Mouse (Mus musculus) CH12.LX (cell line): ENCODE measurements around the gene Synj2. TPM values are rescaled to one million over a fixed set of nuclear protein-coding genes. Genes with fewer than 3 reads are reported as not detected.

Experiments
- DNase-seq: peaks from one replicate; pipeline ENCODE4 v3.0.0-alpha.2; 2013; ENCODE audit errors: extremely low read depth
- H3K27ac ChIP-seq: 2 replicates; pipeline ENCODE4 v1.5.1; 2012; ENCODE audit warnings: low read depth, mild to moderate bottlenecking, control low read depth, moderate library complexity; ENCODE audit not compliant: insufficient read depth
- H3K27me3 ChIP-seq: replicated peaks from 2 replicates; pipeline ENCODE3; 2012; ENCODE audit warnings: inconsistent platforms
- H3K36me3 ChIP-seq, 2 experiments: replicated peaks in 1 of 2; 2 replicates each; pipeline versions ENCODE3 to v1.6.1; 2012; ENCODE audit warnings: inconsistent platforms in 1 of 2, low read length in 1 of 2, mild to moderate bottlenecking in 1 of 2, mixed read lengths in 1 of 2, moderate library complexity in 1 of 2; ENCODE audit not compliant: control insufficient read depth in 1 of 2, insufficient read depth in 1 of 2
- H3K4me1 ChIP-seq, 2 experiments: 2 replicates each; pipeline ENCODE4 v1.6.1; 2012; ENCODE audit warnings: inconsistent platforms in 1 of 2, moderate library complexity in 1 of 2; ENCODE audit not compliant: insufficient read depth in 2 of 2, control insufficient read depth in 1 of 2
- H3K4me2 ChIP-seq: 2 replicates; pipeline ENCODE4 v1.6.1; 2012; ENCODE audit warnings: low read depth, mild to moderate bottlenecking, control low read depth; ENCODE audit not compliant: poor library complexity, insufficient read depth, severe bottlenecking
- H3K4me3 ChIP-seq, 3 experiments: fragments of 150-350 bp in 1 of 3; sonication (generic) in 1 of 3; replicated peaks in 1 of 3; 2 replicates each; pipeline versions ENCODE3 to v1.5.1; 2011 to 2012; ENCODE audit warnings: low read depth in 2 of 3, low read length in 2 of 3, mild to moderate bottlenecking in 2 of 3, moderate library complexity in 2 of 3, control low read depth in 1 of 3, improper control_type of control experiment in 1 of 3, inconsistent platforms in 1 of 3, mixed read lengths in 1 of 3; ENCODE audit not compliant: poor library complexity in 1 of 3
- H3K79me2 ChIP-seq: replicated peaks from 2 replicates; pipeline ENCODE4 v1.6.1; 2012; ENCODE audit warnings: mild to moderate bottlenecking, moderate library complexity; ENCODE audit not compliant: control insufficient read depth, poor library complexity, insufficient read depth, severe bottlenecking; ENCODE audit errors: extremely low read depth
- H3K9ac ChIP-seq: 2 replicates; pipeline ENCODE4 v1.6.1; 2012; ENCODE audit warnings: low read depth, mild to moderate bottlenecking, control low read depth, moderate library complexity; ENCODE audit not compliant: insufficient read depth
- H3K9me3 ChIP-seq: replicated peaks from 2 replicates; pipeline ENCODE3; 2012; ENCODE audit warnings: low read length, inconsistent platforms, mixed read lengths
- BHLHE40 ChIP-seq: IDR thresholded peaks from 2 replicates; pipeline ENCODE4 v1.6.1; 2011; ENCODE audit warnings: mild to moderate bottlenecking, low read depth, low read length, improper control_type of control experiment
- CHD1 ChIP-seq: IDR thresholded peaks from 2 replicates; pipeline ENCODE4 v1.6.1; 2012; ENCODE audit warnings: low read depth, low read length, improper control_type of control experiment, inconsistent platforms
- CHD2 ChIP-seq: IDR thresholded peaks from 2 replicates; pipeline ENCODE4 v1.6.1; 2011; ENCODE audit warnings: low read length, improper control_type of control experiment
- CTCF ChIP-seq, 2 experiments: IDR thresholded peaks in 1 of 2; conservative IDR thresholded peaks in 1 of 2; 2 replicates each; pipeline ENCODE4 v1.5.1; 2011 to 2012; ENCODE audit warnings: low read depth in 2 of 2, low read length in 2 of 2, improper control_type of control experiment in 1 of 2, inconsistent platforms in 1 of 2, mild to moderate bottlenecking in 1 of 2, moderate library complexity in 1 of 2
- E2F4 ChIP-seq: IDR thresholded peaks from 2 replicates; pipeline ENCODE4 v1.6.1; 2011; ENCODE audit warnings: low read depth, low read length, improper control_type of control experiment; ENCODE audit not compliant: insufficient replicate concordance
- ELF1 ChIP-seq: IDR thresholded peaks from 2 replicates; pipeline ENCODE4 v1.6.1; 2014; ENCODE audit warnings: low read depth, mild to moderate bottlenecking, inconsistent platforms, low read length, improper control_type of control experiment
- EP300 ChIP-seq: IDR thresholded peaks from 2 replicates; pipeline ENCODE4 v1.6.1; 2011; ENCODE audit warnings: low read length, improper control_type of control experiment
- GABPA ChIP-seq: IDR thresholded peaks from 2 replicates; pipeline ENCODE4 v1.6.1; 2012; ENCODE audit warnings: low read depth, low read length, improper control_type of control experiment, inconsistent platforms; ENCODE audit not compliant: insufficient replicate concordance
- JUN ChIP-seq: IDR thresholded peaks from 2 replicates; pipeline ENCODE4 v1.6.1; 2011; ENCODE audit warnings: low read depth, mild to moderate bottlenecking, low read length, improper control_type of control experiment, moderate library complexity; ENCODE audit not compliant: insufficient read depth
- KAT2A ChIP-seq: IDR thresholded peaks from 2 replicates; pipeline ENCODE4 v1.6.1; 2012; ENCODE audit warnings: low read length, improper control_type of control experiment, inconsistent platforms; ENCODE audit not compliant: insufficient replicate concordance
- MAFK ChIP-seq: IDR thresholded peaks from 2 replicates; pipeline ENCODE4 v1.6.1; 2011; ENCODE audit warnings: low read length, improper control_type of control experiment; ENCODE audit not compliant: insufficient replicate concordance
- MAZ ChIP-seq: IDR thresholded peaks from 2 replicates; pipeline ENCODE4 v1.6.1; 2012; ENCODE audit warnings: low read depth, mild to moderate bottlenecking, inconsistent platforms, low read length, improper control_type of control experiment, moderate library complexity
- NRF1 ChIP-seq: IDR thresholded peaks from 2 replicates; pipeline ENCODE4 v1.6.1; 2014; ENCODE audit warnings: low read depth, mild to moderate bottlenecking, inconsistent platforms, low read length, improper control_type of control experiment, moderate library complexity
- POLR2A ChIP-seq: IDR thresholded peaks from 2 replicates; pipeline ENCODE4 v1.6.1; 2011; ENCODE audit warnings: low read depth, mild to moderate bottlenecking, improper control_type of control experiment, low read length
- POLR2AphosphoS2 ChIP-seq: IDR thresholded peaks from 2 replicates; pipeline ENCODE4 v1.6.1; 2011; ENCODE audit warnings: low read depth, low read length, improper control_type of control experiment
- RAD21 ChIP-seq: IDR thresholded peaks from 2 replicates; pipeline ENCODE4 v1.6.1; 2011; ENCODE audit warnings: low read depth, mild to moderate bottlenecking, low read length, improper control_type of control experiment, moderate library complexity
- SIN3A ChIP-seq: IDR thresholded peaks from 2 replicates; pipeline ENCODE4 v1.6.1; 2012; ENCODE audit warnings: low read length, improper control_type of control experiment, inconsistent platforms
- TCF12 ChIP-seq: IDR thresholded peaks from 2 replicates; pipeline ENCODE4 v1.6.1; 2014; ENCODE audit warnings: low read depth, mild to moderate bottlenecking, inconsistent platforms, low read length, improper control_type of control experiment
- USF1 ChIP-seq: IDR thresholded peaks from 2 replicates; pipeline ENCODE4 v1.6.1; 2014; ENCODE audit warnings: low read depth, mild to moderate bottlenecking, inconsistent platforms, low read length, improper control_type of control experiment
- ZC3H11A ChIP-seq: IDR thresholded peaks from 2 replicates; pipeline ENCODE4 v1.6.1; 2012; ENCODE audit warnings: low read depth, mild to moderate bottlenecking, inconsistent platforms, low read length, improper control_type of control experiment
- ZMIZ1 ChIP-seq: IDR thresholded peaks from 2 replicates; pipeline ENCODE4 v1.6.1; 2012; ENCODE audit warnings: low read depth, mild to moderate bottlenecking, inconsistent platforms, low read length, improper control_type of control experiment
- dilution Hi-C: fragments of 300-500 bp; cut with MboI; formaldehyde crosslinking; loops from 2 replicates; pipeline ENCODE4 v1.14.3; 2020; ENCODE audit warnings: low sequenced_read_pairs; ENCODE audit not compliant: extremely low pct_unique_long_range_greater_than_20kb, extremely low pct_ligation_motif_present
- in situ Hi-C: fragments of 300-500 bp; cut with MboI; formaldehyde crosslinking; loops from 3 replicates; pipeline ENCODE4 v1.14.3; 2019; ENCODE audit warnings: low sequenced_read_pairs, low pct_ligation_motif_present, low pct_unique_long_range_greater_than_20kb, mixed read lengths
- polyA plus RNA-seq: library from polyadenylated mRNA; unstranded; fragments of >175 nt; gene quantifications from 2 replicates; pipeline ENCODE4 v1.2.1, GENCODE M21; 2012; ENCODE audit warnings: low read depth; ENCODE audit not compliant: insufficient read length
- total RNA-seq, 2 experiments: library from RNA; depleted of rRNA; stranded (reverse); fragments of 300-350 nt in 1 of 2; fragments of >200 nt in 1 of 2; gene quantifications; 2 replicates each; pipeline ENCODE4 v1.2.3; 2012 to 2014

Synj2 gene
- total and polyA plus RNA-seq, 3 experiments, result 5.3 to 10.9 (median 6.8) TPM

DNA sequence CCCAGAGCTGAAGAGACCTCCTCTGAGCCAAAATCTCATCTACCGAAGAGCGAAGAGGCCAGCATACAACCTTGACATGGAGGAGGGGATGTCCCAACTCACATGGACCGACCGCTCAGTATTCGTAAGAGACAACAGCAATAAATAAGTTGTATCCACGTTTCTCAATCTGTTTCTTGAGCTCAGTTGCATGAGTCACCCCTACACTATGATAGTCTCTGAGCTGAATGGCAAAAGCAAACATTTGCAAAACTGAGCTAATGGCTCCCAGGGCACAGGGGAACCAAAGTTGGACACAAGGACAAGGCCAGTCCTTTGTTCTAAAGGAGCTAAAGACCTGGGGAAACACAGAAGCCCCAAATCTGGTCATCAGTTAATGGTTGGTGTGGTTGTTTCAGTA lies 128.8 kb downstream of the Synj2 start:
- peaks cover 33 to 68% of the 10 kb centered on the region in 2 experiments for H3K36me3 ChIP-seq

DNA sequence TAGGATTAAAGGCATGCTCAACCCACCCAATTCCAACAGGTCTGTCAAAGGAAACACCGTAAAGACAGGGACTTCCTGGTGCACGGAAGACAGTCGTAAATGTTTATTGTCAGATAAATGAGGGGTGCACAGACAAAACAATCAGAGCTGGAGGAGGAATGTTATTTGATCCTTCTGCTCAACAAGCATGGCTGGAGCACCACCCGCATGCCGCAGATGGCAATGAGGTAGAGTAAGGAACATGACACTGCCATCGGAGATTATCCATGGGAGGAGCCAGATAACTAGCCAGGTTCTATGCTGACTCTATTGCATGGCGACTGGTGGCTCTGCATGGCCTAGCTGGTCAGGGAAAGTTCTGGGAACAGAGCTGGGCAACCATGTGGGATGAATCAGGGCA lies 132.3 kb downstream of the Synj2 start:
- H3K4me1 ChIP-seq, result peaks cover 3 to 8% of the 10 kb centered on the region in 2 experiments; a peak in 3 of 4 replicates
- in situ Hi-C loops, result no loop called here
- H3K9me3 ChIP-seq, result no peaks in the 10 kb centered on the region
- peaks cover 20 to 49% of the 10 kb centered on the region in 2 experiments for H3K36me3 ChIP-seq
- no peak overlapping the region for H3K4me2 ChIP-seq
- H3K27ac ChIP-seq, result no peak overlapping the region
- DNase-seq, result no peak
- dilution Hi-C loops, result no loop called here
- no peaks in the 10 kb centered on the region for H3K79me2 ChIP-seq
- TF ChIP-seq ZMIZ1 (no peak), ELF1 (no peak), CHD2 (no peak), MAZ (no peak), GABPA (no peak), E2F4 (no peak), TCF12 (no peak), KAT2A (no peak), RAD21 (no peak), MAFK (no peak), POLR2A (no peak), NRF1 (no peak), CHD1 (no peak)
- H3K9ac ChIP-seq, result no peak overlapping the region
- no peaks in the 10 kb centered on the region for H3K27me3 ChIP-seq
- no peak overlapping the region for H3K4me3 ChIP-seq

More for the DNA sequence above, 128.8 kb downstream of the Synj2 start:
- peaks cover 0 to 5% of the 10 kb centered on the region in 2 experiments; a peak in 2 of 4 replicates for H3K4me1 ChIP-seq
- H3K79me2 ChIP-seq, result no peaks in the 10 kb centered on the region
- no peaks in the 10 kb centered on the region for H3K27me3 ChIP-seq
- in situ Hi-C loops, result no loop called here
- H3K9me3 ChIP-seq, result peaks cover 2% of the 10 kb centered on the region
- H3K4me2 ChIP-seq, result no peak overlapping the region
- H3K9ac ChIP-seq, result no peak overlapping the region
- DNase-seq, result no peak
- no peak for TF ChIP-seq KAT2A
- TF ChIP-seq ZMIZ1, result no peak
- no peak for TF ChIP-seq ZC3H11A
- TF ChIP-seq CTCF (conservative IDR thresholded peaks at IDR 0.05 in 1 of 2, IDR thresholded peaks at IDR 0.05 in 1 of 2; ENCODE audit: low read depth in 2 of 2, low read length in 2 of 2), result no peak
- no peak for TF ChIP-seq POLR2A
- TF ChIP-seq USF1, result no peak
- TF ChIP-seq POLR2AphosphoS2, result no peak
- TF ChIP-seq EP300, result no peak
- TF ChIP-seq MAZ, result no peak
- no peak for TF ChIP-seq JUN
- no peak for TF ChIP-seq SIN3A
- no peak for TF ChIP-seq BHLHE40
- TF ChIP-seq CHD2, result no peak
- no peak overlapping the region for H3K27ac ChIP-seq
- H3K4me3 ChIP-seq, result no peak overlapping the region
- dilution Hi-C loops, result no loop called here
